Mouse (Mus musculus): ENCODE data around the gene Mvk.

Gene Mvk

DNA sequence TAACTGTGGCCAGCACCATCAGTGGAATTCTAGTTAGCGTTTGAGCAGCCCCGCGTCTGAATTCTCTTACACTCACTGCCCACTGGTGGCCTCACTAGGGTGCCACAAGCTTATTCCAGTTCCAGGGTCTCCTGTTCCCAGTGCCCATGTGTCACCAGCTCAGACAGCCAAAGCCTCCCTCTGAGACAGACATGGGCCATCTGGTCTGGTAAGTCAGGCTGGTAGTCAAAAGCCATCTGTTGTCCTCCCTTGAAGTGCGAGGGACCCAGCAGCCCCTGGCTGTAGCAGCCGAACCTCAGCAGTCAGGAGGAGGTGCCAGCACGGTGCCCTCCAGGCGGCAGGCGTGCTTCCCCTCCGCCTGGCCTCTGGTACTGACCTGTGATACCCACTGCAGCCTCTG, 12.2 kb downstream of the Mvk start:
- in situ Hi-C loops (cut with MboI; ENCODE audit: low sequenced_read_pairs), result no loop called here

DNA sequence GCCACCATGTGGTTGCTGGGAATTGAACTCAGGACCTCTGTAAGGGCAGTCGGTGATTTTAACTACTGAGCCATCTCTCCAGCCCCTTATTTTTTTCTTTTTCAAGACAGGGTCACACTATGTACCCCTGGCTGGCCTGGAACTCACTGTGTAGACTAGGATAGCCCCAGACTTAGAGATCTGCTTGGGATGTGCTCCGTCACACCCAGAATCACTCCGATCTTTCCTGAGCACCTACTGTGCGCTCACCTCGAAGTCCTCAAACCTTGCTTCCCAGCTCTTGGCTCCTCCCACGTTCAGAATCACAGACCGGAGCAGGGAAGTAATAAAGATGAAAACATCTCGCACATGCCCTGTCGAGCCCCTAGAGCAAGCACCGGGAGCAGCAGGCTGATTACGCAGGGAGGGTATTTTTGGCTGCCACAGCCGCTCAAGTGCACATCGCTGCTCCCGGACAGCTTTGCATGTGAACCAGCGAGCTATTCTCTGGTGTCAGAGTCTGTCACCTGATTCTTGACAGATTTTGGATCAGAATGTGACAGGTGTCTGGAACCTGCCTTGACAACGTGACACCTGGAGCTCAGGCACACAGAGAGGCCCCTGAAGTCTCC, 13.0 kb downstream of the Mvk start:
- in situ Hi-C loops (cut with MboI; ENCODE audit: low sequenced_read_pairs), result no loop called here

- in situ Hi-C loops (cut with MboI; ENCODE audit: low sequenced_read_pairs), result no loop called here
Measured at GRCm38 (mm10) chr5:114461238-114461637, 17.2 kb downstream of the Mvk start.

DNA sequence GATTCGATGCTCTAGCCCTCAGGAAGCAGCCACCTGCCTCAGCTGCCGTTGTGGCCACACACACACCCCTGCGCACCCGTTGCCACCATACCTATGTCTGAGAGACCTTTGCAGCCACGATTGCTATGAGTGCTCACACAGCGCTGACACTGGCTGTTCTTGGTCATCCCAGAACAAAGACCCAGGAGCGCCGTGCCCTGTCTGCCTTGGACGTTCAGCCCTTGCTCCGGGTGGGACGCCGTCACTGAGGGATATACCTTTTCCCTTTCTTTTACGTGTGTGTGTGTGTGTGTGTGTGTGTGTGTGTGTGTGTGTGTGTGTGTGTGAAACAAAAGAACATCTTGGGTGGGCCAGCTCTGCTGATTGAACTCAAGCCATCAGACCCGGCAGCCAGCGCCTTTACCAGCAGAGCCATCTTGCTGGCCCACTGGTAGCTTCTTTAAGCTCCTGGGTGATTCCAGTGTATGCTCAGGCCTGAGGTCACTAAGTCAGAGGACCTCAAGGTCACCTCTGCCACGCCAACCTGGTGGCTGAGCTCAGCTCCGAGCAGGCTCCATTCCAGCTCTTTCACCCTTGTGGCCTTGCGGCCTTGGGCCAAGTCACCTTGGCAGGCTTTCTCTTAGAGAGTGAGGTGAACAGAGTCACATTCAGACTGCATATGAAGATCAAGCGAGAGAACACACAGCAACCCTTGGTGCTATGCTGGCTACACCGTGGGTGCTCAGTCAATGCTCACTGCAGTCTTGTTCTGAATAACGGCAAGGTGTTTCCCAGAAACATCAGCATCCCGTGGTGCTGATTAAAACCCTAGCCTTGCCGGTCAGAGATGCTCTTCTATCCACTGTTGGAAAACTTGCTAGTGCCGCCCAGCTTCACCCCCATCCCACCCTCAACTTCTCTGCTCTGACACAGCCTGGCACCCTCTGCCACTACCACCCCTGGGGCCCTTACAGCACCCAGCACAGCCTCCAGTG, 18.3 kb downstream of the Mvk start:
- in situ Hi-C loops (cut with MboI; ENCODE audit: low sequenced_read_pairs), result no loop called here

DNA sequence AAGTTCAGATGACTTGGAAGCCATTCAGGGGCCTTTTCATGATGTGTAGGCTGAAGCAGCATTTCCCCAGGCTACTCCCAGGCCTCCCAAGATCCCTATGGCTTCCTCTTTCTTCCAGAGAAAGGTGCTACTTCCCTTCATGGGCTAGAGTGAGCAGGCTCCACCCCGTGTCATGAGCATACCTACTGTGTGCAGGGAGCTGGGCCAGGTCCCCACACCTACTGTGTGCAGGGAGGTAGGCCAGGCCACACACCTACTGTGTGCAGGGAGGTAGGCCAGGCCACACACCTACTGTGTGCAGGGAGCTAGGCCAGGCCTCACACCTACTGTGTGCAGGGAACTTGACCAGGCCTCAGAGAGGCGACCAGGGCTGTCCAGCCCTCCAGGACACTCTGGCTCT, 20.5 kb downstream of the Mvk start:
- in situ Hi-C loops (cut with MboI; ENCODE audit: low sequenced_read_pairs), result no loop called here

DNA sequence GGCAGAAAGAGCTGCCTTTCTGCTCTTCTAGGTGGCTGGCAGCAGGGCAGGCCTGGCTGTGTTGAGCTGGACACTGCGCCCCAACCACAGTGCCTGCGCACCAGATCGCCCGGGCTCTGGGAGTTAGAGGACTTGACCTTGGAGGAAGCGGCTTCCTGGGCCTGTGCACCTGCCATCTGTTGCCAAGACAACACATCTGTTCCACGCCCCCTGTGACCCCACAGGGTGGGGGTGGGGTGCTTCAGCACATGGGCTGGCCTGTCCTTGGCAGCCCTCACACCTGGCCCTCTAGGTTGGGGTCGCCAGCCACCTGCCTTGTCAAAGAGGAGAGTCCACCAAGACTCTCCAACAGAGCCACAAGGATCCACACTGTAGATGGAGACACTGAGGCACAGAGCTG, 21.6 kb downstream of the Mvk start:
- in situ Hi-C loops (cut with MboI; ENCODE audit: low sequenced_read_pairs), result no loop called here

DNA sequence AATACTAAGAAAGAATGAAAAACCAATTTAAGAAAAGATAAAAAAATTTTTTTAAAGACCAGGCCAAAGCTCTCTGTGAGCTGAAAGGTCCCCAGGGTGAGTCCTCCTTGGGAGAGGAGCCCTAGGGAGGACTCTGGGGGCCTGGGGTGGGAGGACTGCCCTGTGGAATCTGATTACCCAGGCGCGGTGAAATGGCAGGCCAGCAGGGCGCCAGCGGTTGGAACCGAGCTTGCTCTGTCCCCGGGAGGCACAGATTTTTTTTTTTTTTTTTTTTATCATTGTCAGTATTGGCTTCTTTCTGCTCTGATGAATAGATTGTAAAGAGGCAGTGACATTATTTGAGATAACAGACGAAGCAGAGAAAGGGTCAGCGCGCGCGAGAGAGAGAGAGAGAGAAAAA, 22.9 kb downstream of the Mvk start:
- in situ Hi-C loops (cut with MboI; ENCODE audit: low sequenced_read_pairs), result no loop called here

DNA sequence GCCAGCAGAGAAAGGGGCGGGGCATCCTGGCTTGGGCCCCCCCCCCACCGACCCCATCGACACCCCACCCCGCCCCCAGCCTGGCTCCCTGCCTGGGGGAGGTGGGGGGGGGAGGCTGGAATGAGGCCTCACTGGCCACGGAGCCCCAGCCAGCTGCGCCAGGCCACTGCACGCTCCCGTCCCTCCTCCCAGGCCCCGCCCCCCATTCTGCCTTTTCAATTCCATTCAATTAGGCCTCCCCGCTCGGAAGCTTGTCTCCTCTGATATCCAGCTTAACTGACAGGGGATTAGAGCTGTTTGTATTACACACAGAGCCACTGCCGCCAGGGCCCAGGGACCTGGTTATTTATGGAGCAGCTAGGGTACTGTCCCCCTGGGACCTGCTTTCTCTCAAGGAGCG, 23.4 kb downstream of the Mvk start:
- in situ Hi-C loops (cut with MboI; ENCODE audit: low sequenced_read_pairs), result no loop called here

DNA sequence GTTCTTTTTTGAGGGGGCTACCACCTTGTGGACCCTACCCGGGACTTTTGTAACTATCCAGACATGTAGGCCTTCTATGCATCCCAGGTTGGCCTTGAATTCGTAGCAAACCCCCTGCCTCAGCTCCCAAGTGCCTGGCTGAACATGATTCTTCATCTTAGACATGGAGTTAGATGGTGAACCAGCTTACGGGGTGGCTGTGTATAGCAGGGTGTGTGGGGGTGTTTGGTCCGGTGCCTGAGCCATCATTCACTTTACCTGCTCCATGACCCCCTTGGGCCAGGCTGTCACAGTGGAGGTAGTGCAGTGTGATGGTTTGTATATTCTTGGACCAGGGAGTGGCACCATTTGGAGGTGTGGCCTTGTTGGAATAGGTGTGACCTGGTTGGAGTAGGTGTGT, 23.9 kb downstream of the Mvk start:
- in situ Hi-C loops (cut with MboI; ENCODE audit: low sequenced_read_pairs), result no loop called here

- in situ Hi-C loops (cut with MboI; ENCODE audit: low sequenced_read_pairs), result no loop called here
Measured at GRCm38 (mm10) chr5:114470359-114470758, 26.3 kb downstream of the Mvk start.

- in situ Hi-C loops (cut with MboI; ENCODE audit: low sequenced_read_pairs), result no loop called here
Measured at GRCm38 (mm10) chr5:114474741-114475491, 30.8 kb downstream of the Mvk start.

- in situ Hi-C loops (cut with MboI; ENCODE audit: low sequenced_read_pairs), result no loop called here
Measured at GRCm38 (mm10) chr5:114478267-114478666, 34.2 kb downstream of the Mvk start.

- in situ Hi-C loops (cut with MboI; ENCODE audit: low sequenced_read_pairs), result no loop called here
Measured at GRCm38 (mm10) chr5:114482587-114483011, 38.5 kb downstream of the Mvk start.

- in situ Hi-C loops (cut with MboI; ENCODE audit: low sequenced_read_pairs), result no loop called here
Measured at GRCm38 (mm10) chr5:114485685-114486084, 41.6 kb downstream of the Mvk start.

DNA sequence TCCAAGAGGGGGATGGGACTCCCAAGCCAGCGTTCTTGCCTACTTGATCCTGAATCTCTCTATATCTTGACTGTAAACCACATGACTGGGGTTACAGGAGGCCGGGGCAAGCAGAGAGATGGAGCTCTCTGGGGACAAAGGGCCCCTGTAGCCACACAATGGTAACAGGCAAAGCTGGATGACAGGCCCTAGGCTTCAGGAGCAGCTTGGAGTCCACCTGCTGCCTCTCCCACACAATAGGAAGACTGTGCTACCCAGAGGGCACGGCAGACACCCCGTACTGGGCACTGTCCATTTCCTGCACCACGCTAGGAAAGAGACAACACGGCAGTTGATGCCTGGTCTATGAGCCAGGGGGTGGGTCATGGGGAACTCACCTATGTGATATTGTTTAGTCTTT, 45.5 kb downstream of the Mvk start:
- in situ Hi-C loops (cut with MboI; ENCODE audit: low sequenced_read_pairs), result no loop called here

DNA sequence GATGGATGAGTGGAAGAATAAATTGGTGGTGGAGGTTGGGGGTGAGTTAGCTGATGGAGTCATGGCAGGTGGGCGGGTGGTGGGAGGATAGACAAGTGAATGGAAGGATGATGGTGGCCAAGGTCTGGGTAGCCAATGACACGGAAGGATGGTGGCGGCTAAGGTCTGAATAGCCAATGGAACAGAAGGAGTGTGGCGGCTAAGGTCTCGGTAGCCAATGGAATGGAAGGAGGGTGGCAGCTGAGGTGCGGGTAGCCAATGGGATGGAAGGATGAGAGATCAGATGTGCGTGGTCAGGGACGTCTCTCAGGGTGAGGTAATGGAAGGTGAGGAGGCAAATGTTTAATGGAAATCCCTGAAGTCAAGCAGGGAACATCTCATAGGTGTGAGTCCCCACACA, 46.2 kb downstream of the Mvk start:
- in situ Hi-C loops (cut with MboI; ENCODE audit: low sequenced_read_pairs), result no loop called here

DNA sequence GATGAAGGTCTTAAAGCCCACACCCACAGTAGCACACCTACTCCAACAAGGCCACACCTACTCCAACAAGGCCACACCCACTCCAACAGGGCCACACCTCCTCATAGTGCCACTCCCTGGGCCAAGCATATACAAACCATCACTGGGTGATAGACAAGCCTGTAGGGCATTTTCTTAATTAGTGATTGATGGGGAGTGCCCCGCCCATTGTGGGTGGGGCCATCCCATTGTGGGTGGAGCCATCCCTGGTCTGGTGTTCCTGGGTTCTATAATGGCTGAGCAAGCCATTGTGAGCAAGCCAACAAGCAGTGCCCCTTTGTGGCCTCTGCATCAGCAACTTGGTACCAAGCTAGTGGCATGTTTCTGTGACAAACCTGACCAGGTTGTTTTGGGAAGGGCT, 50.7 kb downstream of the Mvk start:
- in situ Hi-C loops (cut with MboI; ENCODE audit: low sequenced_read_pairs), result no loop called here

- in situ Hi-C loops (cut with MboI; ENCODE audit: low sequenced_read_pairs), result no loop called here
Measured at GRCm38 (mm10) chr5:114501252-114501651, 57.2 kb downstream of the Mvk start.

GRCm38 (mm10) chr5:114504826-114505225, 60.8 kb downstream of the Mvk start:
- in situ Hi-C loops (cut with MboI; ENCODE audit: low sequenced_read_pairs), result no loop called here

DNA sequence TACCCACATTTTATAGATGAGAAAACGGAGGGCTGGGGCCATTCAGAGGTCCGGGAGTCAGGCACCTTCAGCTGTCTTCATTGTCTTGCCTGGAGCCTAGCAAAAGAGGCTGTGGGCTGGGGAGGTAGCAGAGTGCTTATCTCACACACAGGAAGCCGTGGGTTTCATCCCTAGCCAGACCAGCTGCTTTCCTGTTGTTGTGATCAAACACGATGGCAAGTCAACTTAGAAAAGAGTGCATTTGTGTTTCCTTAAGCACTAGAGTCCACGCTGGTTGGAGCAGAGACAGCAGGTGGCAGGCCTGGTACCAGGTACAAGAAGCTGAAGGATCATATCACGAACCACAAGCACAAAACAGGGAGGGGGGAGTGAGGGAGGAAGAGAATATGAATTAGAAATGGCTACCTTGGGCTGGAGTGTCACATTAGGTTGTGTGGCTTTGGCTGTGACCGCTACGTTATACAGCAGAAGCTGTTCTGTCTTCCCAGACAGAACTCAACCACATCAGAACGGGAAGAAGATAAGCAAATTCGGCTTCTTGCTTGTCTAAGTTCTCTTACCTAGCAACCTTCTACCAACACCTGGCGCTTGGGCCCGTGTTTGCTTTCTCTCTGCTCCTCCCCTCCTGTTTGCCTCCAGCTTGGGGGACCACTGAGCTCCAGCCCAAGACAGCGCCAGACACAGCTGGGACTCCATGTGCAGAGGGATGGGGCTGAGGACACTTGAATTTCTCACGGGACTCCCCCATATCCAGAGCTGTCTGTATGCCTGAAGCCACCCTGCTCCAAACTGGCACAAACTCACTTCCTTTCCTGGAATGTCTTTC, 61.4 kb downstream of the Mvk start:
- in situ Hi-C loops (cut with MboI; ENCODE audit: low sequenced_read_pairs), result no loop called here

DNA sequence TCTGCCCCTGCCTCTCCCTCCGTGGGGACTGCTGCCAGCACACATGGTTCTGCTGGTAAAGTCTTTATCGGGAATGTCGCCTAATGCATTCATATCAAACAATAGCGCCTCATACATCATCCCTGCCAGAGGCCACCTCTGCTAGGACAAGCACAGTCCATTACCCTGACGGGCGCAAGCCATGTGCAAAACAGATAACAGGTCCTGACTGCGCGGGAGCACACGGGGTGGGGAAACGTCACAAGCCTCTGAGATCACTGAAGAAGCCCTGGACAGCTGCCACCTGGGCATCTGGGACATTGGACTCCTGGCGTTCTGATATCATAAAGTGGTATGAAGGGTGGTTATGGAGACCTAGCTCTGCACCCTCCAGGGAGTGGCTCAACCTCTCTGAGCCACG, 63.3 kb downstream of the Mvk start:
- in situ Hi-C loops (cut with MboI; ENCODE audit: low sequenced_read_pairs), result no loop called here
